Mouse (Mus musculus) brain, embryonic 14.5 days (tissue): ENCODE results near the gene Bach1. TPM values are rescaled to one million over a fixed set of nuclear protein-coding genes. Genes with fewer than 3 reads are reported as not detected.

Experiments
- DNase-seq: peaks from one replicate; pipeline ENCODE4 v3.0.0-alpha.2; 2011; ENCODE audit warnings: low read depth
- CTCF ChIP-seq: fragments of 200-500 bp; IDR thresholded peaks from 2 replicates; pipeline ENCODE4 v1.5.1; 2012; ENCODE audit warnings: inconsistent platforms, mild to moderate bottlenecking, moderate library complexity, borderline replicate concordance; ENCODE audit not compliant: insufficient read depth, insufficient read length; ENCODE audit errors: extremely low read depth
- POLR2A ChIP-seq: fragments of 200-500 bp; IDR thresholded peaks from 2 replicates; pipeline ENCODE4 v1.6.1; 2012; ENCODE audit warnings: mild to moderate bottlenecking, inconsistent platforms, borderline replicate concordance; ENCODE audit not compliant: poor library complexity, insufficient read depth, insufficient read length, severe bottlenecking; ENCODE audit errors: extremely low read depth
- polyA plus RNA-seq: library from polyadenylated mRNA; depleted of rRNA; stranded (reverse); fragments of >200 nt; gene quantifications from 2 replicates; pipeline ENCODE4 v1.2.3, GENCODE M21; 2012; rRNA removed

Bach1 gene
- polyA plus RNA-seq: 21.0 and 31.1 TPM in 2 replicates

- DNase-seq: peak; percentile 98
- TF ChIP-seq POLR2A (peak; percentile 98), CTCF (no peak)
Measured at GRCm38 (mm10) chr16:87698692-87699305, at the start of gene Bach1. Gene Bach1 (plus strand): TSS chr16:87698945.

GRCm38 (mm10) chr16:87652344-87652743 is 46.4 kb upstream of the Bach1 start:
- DNase-seq: no peak
- TF ChIP-seq POLR2A (no peak), CTCF (no peak)

- TF ChIP-seq POLR2A (no peak), CTCF (no peak)
- no peak for DNase-seq
Measured at GRCm38 (mm10) chr16:87652924-87653323, 45.8 kb upstream of the Bach1 start.

GRCm38 (mm10) chr16:87654016-87654575 is 44.6 kb upstream of the Bach1 start:
- DNase-seq: no peak
- TF ChIP-seq CTCF (no peak), POLR2A (no peak)

GRCm38 (mm10) chr16:87655005-87655404 is 43.7 kb upstream of the Bach1 start:
- no peak for DNase-seq
- TF ChIP-seq CTCF: no peak
- no peak for TF ChIP-seq POLR2A

- TF ChIP-seq CTCF: no peak
- TF ChIP-seq POLR2A: no peak
Measured at GRCm38 (mm10) chr16:87655579-87655978, 43.2 kb upstream of the Bach1 start.

GRCm38 (mm10) chr16:87656771-87657170 is 42.0 kb upstream of the Bach1 start:
- TF ChIP-seq CTCF (no peak), POLR2A (no peak)
- DNase-seq: no peak

More at GRCm38 (mm10) chr16:87655579-87655978, 43.2 kb upstream of the Bach1 start:
- DNase-seq: no peak

- TF ChIP-seq CTCF (no peak), POLR2A (no peak)
- DNase-seq: no peak
Measured at GRCm38 (mm10) chr16:87657291-87657690, 41.5 kb upstream of the Bach1 start.

- TF ChIP-seq CTCF: no peak
- TF ChIP-seq POLR2A: no peak
- DNase-seq: peak; percentile 30
Measured at GRCm38 (mm10) chr16:87661024-87661471, 37.7 kb upstream of the Bach1 start.

GRCm38 (mm10) chr16:87661636-87662035 is 37.1 kb upstream of the Bach1 start:
- TF ChIP-seq POLR2A: no peak
- TF ChIP-seq CTCF: no peak
- DNase-seq: no peak

- no peak for TF ChIP-seq CTCF
- DNase-seq: no peak
Measured at GRCm38 (mm10) chr16:87662528-87662927, 36.2 kb upstream of the Bach1 start.

GRCm38 (mm10) chr16:87663890-87664289 is 34.9 kb upstream of the Bach1 start:
- DNase-seq: no peak
- TF ChIP-seq CTCF (no peak), POLR2A (no peak)
